Mouse (Mus musculus) small intestine, adult 2 months (tissue): ENCODE data around the gene Kirrel3. TPM values are rescaled to one million over a fixed set of nuclear protein-coding genes. Genes with fewer than 3 reads are reported as not detected.

Source experiments
- H3K27ac ChIP-seq: fragments of 200-500 bp; 2 replicates; pipeline ENCODE4 v1.5.1; 2012; ENCODE audit warnings: low read depth, low read length, control low read depth, inconsistent platforms; ENCODE audit not compliant: insufficient read depth
- H3K27me3 ChIP-seq: fragments of 200-500 bp; 2 replicates; pipeline ENCODE4 v1.6.1; 2012; ENCODE audit warnings: mild to moderate bottlenecking, moderate library complexity, low read length, inconsistent platforms; ENCODE audit not compliant: control insufficient read depth, insufficient read depth
- H3K36me3 ChIP-seq: fragments of 200-500 bp; 2 replicates; pipeline ENCODE4 v1.6.1; 2012; ENCODE audit warnings: mild to moderate bottlenecking, low read length, control low read depth, inconsistent platforms; ENCODE audit not compliant: control insufficient read depth, insufficient read depth
- H3K4me1 ChIP-seq: fragments of 200-500 bp; 2 replicates; pipeline ENCODE4 v1.6.1; 2012; ENCODE audit warnings: low read length, inconsistent platforms, mixed read lengths; ENCODE audit not compliant: control insufficient read depth, insufficient read depth, insufficient read length
- H3K4me3 ChIP-seq: fragments of 200-500 bp; 2 replicates; pipeline ENCODE4 v1.5.1; 2012; ENCODE audit warnings: low read depth, mild to moderate bottlenecking, control low read depth, inconsistent platforms, low read length, moderate library complexity
- CTCF ChIP-seq: fragments of 200-500 bp; IDR thresholded peaks from 2 replicates; pipeline ENCODE4 v1.5.1; 2012; ENCODE audit warnings: low read depth, mild to moderate bottlenecking, control low read depth, inconsistent platforms, low read length, moderate library complexity, mixed read lengths; ENCODE audit not compliant: insufficient replicate concordance, insufficient read length; ENCODE audit errors: extremely low read depth
- POLR2A ChIP-seq: fragments of 200-500 bp; IDR thresholded peaks from 2 replicates; pipeline ENCODE4 v1.6.1; 2012; ENCODE audit warnings: low read depth, mild to moderate bottlenecking, control low read depth, inconsistent platforms, low read length, moderate library complexity
- WGBS: fragments of 180-500 bp; shearing (Covaris S2); methylation state at CpG from one replicate; pipeline ENCODE4 v1.1.7; 2018; 5-methylcytosine and 5-hydroxymethylcytosine counted together
- polyA plus RNA-seq: library from polyadenylated mRNA; depleted of rRNA; stranded (reverse); fragments of >200 nt; gene quantifications from 2 replicates; pipeline ENCODE4 v1.2.3, GENCODE M21; 2012

Gene Kirrel3
- polyA plus RNA-seq, 1 experiment: 0.22 TPM

GRCm38 (mm10) chr9:34733579-34733978 is 247.9 kb downstream of the Kirrel3 start:
- 67% methylated on average over 6 of the region's 6 CpGs for WGBS
- no peaks in the 10 kb centered on the region for H3K27me3 ChIP-seq
- no peak overlapping the region for H3K4me3 ChIP-seq
- no peaks in the 10 kb centered on the region for H3K4me1 ChIP-seq
- H3K27ac ChIP-seq: no peak overlapping the region
- H3K36me3 ChIP-seq: no peaks in the 10 kb centered on the region
- TF ChIP-seq CTCF (no peak), POLR2A (no peak)

GRCm38 (mm10) chr9:34734991-34735390 is 249.3 kb downstream of the Kirrel3 start:
- H3K4me1 ChIP-seq: no peaks in the 10 kb centered on the region
- no peak for TF ChIP-seq CTCF
- no peak for TF ChIP-seq POLR2A
- no peak overlapping the region for H3K27ac ChIP-seq
- 41% methylated on average over 4 of the region's 4 CpGs for WGBS
- no peaks in the 10 kb centered on the region for H3K27me3 ChIP-seq
- H3K4me3 ChIP-seq: no peak overlapping the region
- no peaks in the 10 kb centered on the region for H3K36me3 ChIP-seq

GRCm38 (mm10) chr9:34739431-34739830 is 253.7 kb downstream of the Kirrel3 start:
- WGBS: 72% methylated on average over 5 of the region's 5 CpGs
- Histone ChIP-seq H3K4me3 (no peak overlapping the region), H3K27me3 (no peaks in the 10 kb centered on the region), H3K4me1 (no peaks in the 10 kb centered on the region), H3K36me3 (no peaks in the 10 kb centered on the region), H3K27ac (no peak overlapping the region)
- TF ChIP-seq POLR2A (no peak), CTCF (no peak)

- Histone ChIP-seq H3K36me3 (no peaks in the 10 kb centered on the region), H3K4me3 (no peak overlapping the region), H3K27me3 (no peaks in the 10 kb centered on the region), H3K4me1 (no peaks in the 10 kb centered on the region), H3K27ac (no peak overlapping the region)
- TF ChIP-seq POLR2A (no peak), CTCF (no peak)
- 86% methylated on average over 3 of the region's 3 CpGs for WGBS
Measured at GRCm38 (mm10) chr9:34740814-34741213, 255.1 kb downstream of the Kirrel3 start.

GRCm38 (mm10) chr9:34748003-34748402 is 262.3 kb downstream of the Kirrel3 start:
- TF ChIP-seq POLR2A: no peak
- no peak for TF ChIP-seq CTCF
- WGBS: 12% methylated on average over 2 of the region's 2 CpGs
- Histone ChIP-seq H3K36me3 (no peaks in the 10 kb centered on the region), H3K27ac (no peak overlapping the region), H3K4me3 (no peak overlapping the region), H3K4me1 (no peaks in the 10 kb centered on the region), H3K27me3 (no peaks in the 10 kb centered on the region)

- no peaks in the 10 kb centered on the region for H3K27me3 ChIP-seq
- no peak overlapping the region for H3K27ac ChIP-seq
- TF ChIP-seq CTCF (no peak), POLR2A (no peak)
- WGBS: 81% methylated on average over 7 of the region's 7 CpGs
- H3K4me3 ChIP-seq: no peak overlapping the region
- H3K4me1 ChIP-seq: no peaks in the 10 kb centered on the region
- H3K36me3 ChIP-seq: no peaks in the 10 kb centered on the region
Measured at GRCm38 (mm10) chr9:34749161-34749560, 263.5 kb downstream of the Kirrel3 start.

GRCm38 (mm10) chr9:34749877-34750276 is 264.2 kb downstream of the Kirrel3 start:
- H3K4me1 ChIP-seq: no peaks in the 10 kb centered on the region
- WGBS: 63% methylated on average over 4 of the region's 4 CpGs
- H3K27me3 ChIP-seq: no peaks in the 10 kb centered on the region
- H3K36me3 ChIP-seq: no peaks in the 10 kb centered on the region
- no peak for TF ChIP-seq POLR2A
- no peak for TF ChIP-seq CTCF
- no peak overlapping the region for H3K4me3 ChIP-seq
- no peak overlapping the region for H3K27ac ChIP-seq

- Histone ChIP-seq H3K27ac (no peak overlapping the region), H3K27me3 (no peaks in the 10 kb centered on the region), H3K4me1 (no peaks in the 10 kb centered on the region), H3K4me3 (no peak overlapping the region), H3K36me3 (no peaks in the 10 kb centered on the region)
- TF ChIP-seq CTCF: no peak
- TF ChIP-seq POLR2A: no peak
- WGBS: 31% methylated on average over 2 of the region's 2 CpGs
Measured at GRCm38 (mm10) chr9:34750887-34751286, 265.2 kb downstream of the Kirrel3 start.
